ENCODE assay signal across 9 mouse cellular contexts in genomic region chr13:20489698-20490417, GRCm38 (mm10).
DNase-seq lines count a peak whose midpoint lies in the region; ATAC-seq lines count a peak whose summit lies in the region.
"Had no signal": no experiment of that assay in that cellular context is flagged by ENCODE, and none has a peak within 500 bp of the region (broad histone marks: within the 10 kb centered on the region; RNA-seq: fewer than 3 reads in every experiment).

No protein-coding gene starts in this region.

- no peaks in the 10 kb centered on the region for H3K36me3 ChIP-seq in hindbrain, embryonic 10.5 days
- H3K36me3 ChIP-seq in midbrain, embryonic 14.5 days (ENCODE audit: control insufficient read depth, insufficient read depth, low read length) = no peaks in the 10 kb centered on the region
- H3K36me3 ChIP-seq: limb, embryonic 15.5 days had no signal

- no peaks in the 10 kb centered on the region for H3K27me3 ChIP-seq in hindbrain, embryonic 10.5 days (ENCODE audit: insufficient read depth, poor library complexity, severe bottlenecking)
- H3K27me3 ChIP-seq in midbrain, embryonic 14.5 days (ENCODE audit: control insufficient read depth, insufficient read depth, low read length) = no peaks in the 10 kb centered on the region
- H3K27me3 ChIP-seq: limb, embryonic 15.5 days had no signal

- H3K4me3 ChIP-seq in hindbrain, embryonic 10.5 days = no peak overlapping the region
- no peak overlapping the region for H3K4me3 ChIP-seq in midbrain, embryonic 14.5 days (replicated peaks; ENCODE audit: low read depth, low read length)
- H3K4me3 ChIP-seq: limb, embryonic 15.5 days had no signal

- H3K9me3 ChIP-seq in hindbrain, embryonic 10.5 days = no peaks in the 10 kb centered on the region
- H3K9me3 ChIP-seq in midbrain, embryonic 14.5 days (ENCODE audit: control insufficient read depth, low read length) = no peaks in the 10 kb centered on the region
- H3K9me3 ChIP-seq: limb, embryonic 15.5 days had no signal

- ATAC-seq in midbrain, embryonic 14.5 days (ENCODE audit: low FRiP score, low TSS enrichment) = 0 out of 2 replicates have a peak, but pooled peaks have one; percentile 37

- no peak overlapping the region for H3K9ac ChIP-seq in midbrain, embryonic 14.5 days (replicated peaks; ENCODE audit: low read length)
- H3K9ac ChIP-seq: limb, embryonic 15.5 days had no signal

- whole genome bisulfite sequencing in hindbrain, embryonic 10.5 days = 84% methylated on average over 8 of the region's 8 CpGs
- 46% methylated on average over 8 of the region's 8 CpGs for WGBS in midbrain, embryonic 14.5 days

- no peaks in the 10 kb centered on the region for H3K4me1 ChIP-seq in hindbrain, embryonic 10.5 days (replicated peaks)
- peaks cover 9% of the 10 kb centered on the region for H3K4me1 ChIP-seq in midbrain, embryonic 14.5 days (ENCODE audit: control insufficient read depth, insufficient read depth, low read length)
- H3K4me1 ChIP-seq: limb, embryonic 15.5 days had no signal

- DNase-seq in cerebellum, postnatal 14 days = peak; percentile 37 to 58
- no peak for DNase-seq in cerebellum, adult 9-11 months
- DNase-seq in 3134 (ENCODE audit: extremely low read depth, insufficient read length, low spot score) (peak; percentile 6), ZHBTc4 (ENCODE audit: low read depth, low spot score) (peak; percentile 73)
- peak; percentile 7 for DNase-seq in hindbrain, embryonic 10.5 days (ENCODE audit: low spot score)
- peak; percentile 82 for DNase-seq in midbrain, embryonic 14.5 days
- DNase-seq in right cerebral cortex, postnatal 14 days = no peak
- no peak for DNase-seq in urinary bladder, postnatal 10 days (ENCODE audit: low spot score)

- H3K27ac ChIP-seq in hindbrain, embryonic 10.5 days = no peak overlapping the region
- H3K27ac ChIP-seq in midbrain, embryonic 14.5 days (replicated peaks; ENCODE audit: low read depth, low read length) = no peak overlapping the region; the same call in 1 of the 2 replicates
- H3K27ac ChIP-seq: limb, embryonic 15.5 days had no signal

- H3K4me2 ChIP-seq in midbrain, embryonic 14.5 days (ENCODE audit: low read length) = no peak overlapping the region
- H3K4me2 ChIP-seq: limb, embryonic 15.5 days had no signal

Comparison
In these comparisons a context has a peak if more than half of its experiments do, and no peak if none do; other contexts are left out.
1. DNase-seq: peak in cerebellum, postnatal 14 days (2 of 2), 3134 (single experiment), ZHBTc4 (single experiment), hindbrain, embryonic 10.5 days (single experiment) and midbrain, embryonic 14.5 days (single experiment); none in cerebellum, adult 9-11 months (single experiment), right cerebral cortex, postnatal 14 days (single experiment) and urinary bladder, postnatal 10 days (single experiment).